Mouse (Mus musculus) telencephalon, adult 2 months (tissue): ENCODE data around the gene Fcrl6.

ENCODE experiments used
- DNase-seq: peaks from one replicate; pipeline ENCODE4 v3.0.0-alpha.2; 2011; ENCODE audit warnings: low read depth, low spot score

Fcrl6 gene

GRCm38 (mm10) chr1:172602326-172602725 lies at the start of gene Fcrl6:
Gene Fcrl6, minus strand, starts transcription at chr1:172602551.
- DNase-seq = no peak

- DNase-seq = no peak
These were observed 49.1 kb upstream of the Fcrl6 start for GRCm38 (mm10) chr1:172651288-172651987.

GRCm38 (mm10) chr1:172650519-172651287 lies 48.4 kb upstream of the Fcrl6 start:
- DNase-seq = no peak

GRCm38 (mm10) chr1:172649396-172649795 lies 47.0 kb upstream of the Fcrl6 start:
- no peak for DNase-seq

- no peak for DNase-seq
These were observed 44.9 kb upstream of the Fcrl6 start for GRCm38 (mm10) chr1:172647236-172647635.

- DNase-seq = no peak
These were observed 36.4 kb upstream of the Fcrl6 start for GRCm38 (mm10) chr1:172638781-172639180.

GRCm38 (mm10) chr1:172637801-172638200 lies 35.5 kb upstream of the Fcrl6 start:
- DNase-seq = no peak

- DNase-seq = no peak
These were observed 33.9 kb upstream of the Fcrl6 start for GRCm38 (mm10) chr1:172636266-172636665.

GRCm38 (mm10) chr1:172635258-172635657 lies 32.9 kb upstream of the Fcrl6 start:
- no peak for DNase-seq

- no peak for DNase-seq
These were observed 31.8 kb upstream of the Fcrl6 start for GRCm38 (mm10) chr1:172634136-172634535.

- DNase-seq = peak; percentile 96
These were observed 30.3 kb upstream of the Fcrl6 start, which contains the start of gene Dusp23 for GRCm38 (mm10) chr1:172632451-172633326. Gene Dusp23, minus strand, starts transcription at chr1:172632962.

- DNase-seq = no peak
These were observed 29.4 kb upstream of the Fcrl6 start for GRCm38 (mm10) chr1:172631721-172632120.

- DNase-seq = no peak
These were observed 27.5 kb upstream of the Fcrl6 start for GRCm38 (mm10) chr1:172629831-172630230.

- DNase-seq = no peak
These were observed 24.0 kb upstream of the Fcrl6 start for GRCm38 (mm10) chr1:172626306-172626705.

GRCm38 (mm10) chr1:172624081-172624480 lies 21.7 kb upstream of the Fcrl6 start:
- no peak for DNase-seq

- DNase-seq = no peak
These were observed 21.2 kb upstream of the Fcrl6 start for GRCm38 (mm10) chr1:172623599-172623998.

- DNase-seq = no peak
These were observed 16.9 kb upstream of the Fcrl6 start for GRCm38 (mm10) chr1:172619235-172619634.

- no peak for DNase-seq
These were observed 15.8 kb upstream of the Fcrl6 start for GRCm38 (mm10) chr1:172618141-172618540.

GRCm38 (mm10) chr1:172617365-172618076 lies 15.2 kb upstream of the Fcrl6 start:
- DNase-seq = no peak

- DNase-seq = no peak
These were observed 14.4 kb upstream of the Fcrl6 start for GRCm38 (mm10) chr1:172616537-172617300.

- DNase-seq = no peak
These were observed 13.1 kb upstream of the Fcrl6 start for GRCm38 (mm10) chr1:172615412-172615811.
